Comparison of ENCODE assay signal across 19 mouse cellular contexts in genomic region chr2:70634028-70634690, GRCm38 (mm10). TPM values are rescaled to one million over a fixed set of nuclear protein-coding genes. Genes with fewer than 3 reads are reported as not detected.
"Had no signal": no experiment of that assay in that cellular context is flagged by ENCODE, and none has a peak within 500 bp of the region (broad histone marks: within the 10 kb centered on the region; RNA-seq: fewer than 3 reads in every experiment).

No protein-coding gene starts in this region.

- H3K9ac ChIP-seq: lung, embryonic 14.5 days; midbrain, embryonic 12.5 days; neural tube, embryonic 12.5 days had no signal

- H3K9me3 ChIP-seq: midbrain, embryonic 12.5 days; neural tube, embryonic 12.5 days had no signal

- DNase-seq: lung, adult 18-20 months; lung, embryonic 14.5 days; lung, postnatal 10 days; lung, postnatal 4 days; midbrain, embryonic 14.5 days; right cerebral cortex, adult 18-20 months; right cerebral cortex, postnatal 25 days; right cerebral cortex, postnatal 4 days; spleen, adult 18-20 months; thymus, adult 18-20 months; thymus, postnatal 14 days; thymus, postnatal 36 days had no signal

- H3K27me3 ChIP-seq: midbrain, embryonic 12.5 days; neural tube, embryonic 12.5 days had no signal

- H3K4me2 ChIP-seq: lung, embryonic 14.5 days; midbrain, embryonic 12.5 days; neural tube, embryonic 12.5 days had no signal

- ATAC-seq: midbrain, embryonic 16.5 days had no signal

- H3K27ac ChIP-seq: midbrain, embryonic 10.5 days; midbrain, embryonic 12.5 days; neural tube, embryonic 12.5 days had no signal

- H3K36me3 ChIP-seq: midbrain, embryonic 10.5 days; midbrain, embryonic 12.5 days; neural tube, embryonic 12.5 days had no signal

- H3K4me3 ChIP-seq: midbrain, embryonic 10.5 days; midbrain, embryonic 12.5 days; neural tube, embryonic 12.5 days had no signal

RNA-seq across cellular contexts. Expression of gene Gm26558, which starts 27.7 kb away (rescaled TPM):
- total RNA-seq: megakaryocyte, adult 5-6 weeks; megakaryocyte-erythroid progenitor cell, adult 5-6 weeks; neutrophil, adult 5-6 weeks had no signal
